Mouse (Mus musculus): Measurements from ENCODE around the gene Otop3.
"Not testable (repeated sequence)": the region's sequence is repeated elsewhere in the genome, so short reads cannot be mapped to it uniquely, and the experiment has no call there.

The Otop3 gene

DNA sequence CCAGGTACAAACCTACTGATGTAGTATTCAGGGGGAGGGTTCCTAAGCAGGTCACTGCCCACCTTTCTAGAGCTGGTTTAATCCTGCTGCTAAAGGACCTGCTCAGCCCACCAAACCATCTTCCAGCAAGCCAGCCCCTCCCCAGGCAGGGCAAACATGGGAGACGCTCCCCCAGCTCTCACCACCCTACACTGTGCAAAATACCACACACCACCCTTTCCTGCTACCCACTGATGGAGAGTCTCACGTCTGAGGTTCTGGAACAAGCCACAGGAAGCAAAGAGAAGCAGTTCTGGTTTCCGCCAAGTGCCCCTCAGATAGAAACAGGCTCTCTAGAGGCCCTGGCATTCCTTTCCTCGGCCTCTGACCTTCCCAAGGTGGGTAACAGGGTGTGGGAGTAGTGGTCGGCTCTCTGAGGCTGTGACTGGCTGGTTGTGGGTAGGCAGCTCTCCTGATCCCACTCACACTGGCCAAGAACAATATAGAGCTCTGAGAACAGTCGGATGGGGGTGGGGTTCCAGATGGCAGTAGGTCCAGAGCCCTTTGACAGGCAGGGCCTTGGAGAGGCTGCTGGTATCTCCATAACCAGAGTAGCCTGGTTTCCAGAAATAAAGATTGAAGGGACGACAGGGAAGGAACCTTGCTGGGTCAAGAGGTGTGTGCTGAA lies 31.6 kb downstream of the Otop3 start:
- DNase-seq (ENCODE audit: low spot score): no peak

DNA sequence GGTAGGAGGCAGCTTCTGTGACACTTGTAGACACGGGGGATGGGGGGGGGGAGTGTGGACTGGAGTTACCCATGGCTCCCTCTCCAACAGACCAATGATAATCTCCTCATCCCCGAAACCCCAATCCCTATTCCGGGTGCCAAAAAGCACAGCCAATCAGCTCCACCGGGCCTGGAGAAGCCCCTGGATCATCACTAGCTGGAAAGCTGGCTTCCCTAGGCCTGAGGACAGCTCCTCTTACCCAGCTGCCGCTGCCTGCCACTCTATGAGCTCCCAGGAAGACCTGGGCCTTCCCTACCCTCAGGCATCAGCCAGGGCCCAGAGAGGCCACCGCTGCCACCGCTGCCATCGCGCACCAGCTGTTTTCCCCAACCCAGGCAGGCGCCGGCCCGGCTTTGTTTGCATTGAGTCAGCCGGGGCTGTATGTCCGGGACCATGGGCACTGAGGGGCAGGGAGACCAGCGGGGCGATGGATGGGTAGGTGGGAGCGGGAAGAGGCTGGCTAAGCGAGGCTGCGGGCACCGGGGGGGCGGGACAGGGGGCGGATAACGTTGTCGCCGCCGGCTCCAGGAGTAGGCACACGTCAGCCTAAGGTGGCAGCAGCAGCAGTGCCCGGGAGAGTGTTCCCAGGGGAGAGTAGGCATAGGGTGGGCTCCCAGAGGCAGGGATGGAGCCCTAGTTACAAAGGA lies 32.3 kb downstream of the Otop3 start:
- DNase-seq (ENCODE audit: low spot score): no peak

DNA sequence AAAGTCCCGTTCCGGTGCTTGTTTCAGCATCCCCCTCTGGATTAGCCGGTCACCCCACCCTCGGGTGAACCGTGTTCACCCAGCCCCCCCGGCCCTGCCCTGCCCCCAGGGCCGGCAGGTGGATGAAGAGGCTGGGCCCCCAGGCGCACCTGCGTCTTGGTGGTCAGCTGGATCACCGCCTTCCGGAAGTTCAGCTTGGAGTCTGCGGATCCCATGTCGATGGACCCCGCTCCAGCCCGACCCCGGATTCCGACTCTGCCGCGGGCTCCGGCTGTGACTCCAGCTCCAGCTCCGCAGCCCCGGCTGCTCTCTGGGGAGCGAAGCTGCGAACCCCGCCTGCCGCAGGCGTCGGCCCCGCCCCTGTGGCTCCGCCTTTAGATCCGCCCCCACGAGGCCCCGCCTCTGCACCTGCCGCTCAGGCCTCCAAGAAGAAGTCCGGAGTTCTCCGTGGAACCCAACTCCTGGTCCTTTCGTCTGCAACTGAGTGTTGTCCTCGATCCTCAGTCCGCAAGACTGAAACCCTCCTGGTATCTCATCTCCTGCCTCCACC lies 32.9 kb downstream of the Otop3 start, which contains the start of gene Hid1:
TSS of gene Hid1 (minus strand) at position 362 of the 550 bp plus-strand sequence.
- peak; percentile 79 for DNase-seq (ENCODE audit: low spot score)

GRCm38 (mm10) chr11:115370368-115370767 lies 35.8 kb downstream of the Otop3 start:
- DNase-seq (ENCODE audit: low spot score): no peak

- DNase-seq (ENCODE audit: low spot score): no peak
Observed at GRCm38 (mm10) chr11:115371354-115371753, 36.8 kb downstream of the Otop3 start.

- DNase-seq (ENCODE audit: low spot score): no peak
Observed at GRCm38 (mm10) chr11:115372015-115372414, 37.5 kb downstream of the Otop3 start.

- no peak for DNase-seq (ENCODE audit: low spot score)
Observed at GRCm38 (mm10) chr11:115372737-115373136, 38.2 kb downstream of the Otop3 start.

GRCm38 (mm10) chr11:115373805-115374694 lies 39.5 kb downstream of the Otop3 start:
- peak; percentile 57 for DNase-seq (ENCODE audit: low spot score)

GRCm38 (mm10) chr11:115374695-115375425 lies 40.3 kb downstream of the Otop3 start:
- no peak for DNase-seq (ENCODE audit: low spot score)

GRCm38 (mm10) chr11:115376722-115377121 lies 42.2 kb downstream of the Otop3 start:
- DNase-seq (ENCODE audit: low spot score): no peak

- no peak for DNase-seq (ENCODE audit: low spot score)
Observed at GRCm38 (mm10) chr11:115377254-115377653, 42.7 kb downstream of the Otop3 start.

DNA sequence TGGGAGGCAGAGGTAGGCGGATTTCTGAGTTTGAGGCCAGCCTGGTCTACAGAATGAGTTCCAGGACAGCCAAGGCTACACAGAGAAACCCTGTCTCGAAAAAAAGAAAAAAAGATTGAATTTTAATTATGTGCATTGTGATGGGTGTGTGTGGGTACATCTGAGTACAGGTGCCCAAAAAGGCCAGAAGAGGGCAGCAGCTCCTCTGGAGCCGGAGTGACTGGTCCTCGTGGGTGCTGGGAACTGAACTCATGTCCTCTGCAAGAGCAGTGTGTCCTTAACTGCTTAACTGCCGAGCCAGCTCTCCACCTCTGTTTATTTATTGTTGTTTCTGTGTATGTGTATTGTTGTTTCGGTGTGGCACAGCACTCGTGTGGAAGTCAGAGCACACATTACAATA lies 43.3 kb downstream of the Otop3 start:
- DNase-seq (ENCODE audit: low spot score): no peak

- no peak for DNase-seq (ENCODE audit: low spot score)
Observed at GRCm38 (mm10) chr11:115381276-115381675, 46.7 kb downstream of the Otop3 start.

DNA sequence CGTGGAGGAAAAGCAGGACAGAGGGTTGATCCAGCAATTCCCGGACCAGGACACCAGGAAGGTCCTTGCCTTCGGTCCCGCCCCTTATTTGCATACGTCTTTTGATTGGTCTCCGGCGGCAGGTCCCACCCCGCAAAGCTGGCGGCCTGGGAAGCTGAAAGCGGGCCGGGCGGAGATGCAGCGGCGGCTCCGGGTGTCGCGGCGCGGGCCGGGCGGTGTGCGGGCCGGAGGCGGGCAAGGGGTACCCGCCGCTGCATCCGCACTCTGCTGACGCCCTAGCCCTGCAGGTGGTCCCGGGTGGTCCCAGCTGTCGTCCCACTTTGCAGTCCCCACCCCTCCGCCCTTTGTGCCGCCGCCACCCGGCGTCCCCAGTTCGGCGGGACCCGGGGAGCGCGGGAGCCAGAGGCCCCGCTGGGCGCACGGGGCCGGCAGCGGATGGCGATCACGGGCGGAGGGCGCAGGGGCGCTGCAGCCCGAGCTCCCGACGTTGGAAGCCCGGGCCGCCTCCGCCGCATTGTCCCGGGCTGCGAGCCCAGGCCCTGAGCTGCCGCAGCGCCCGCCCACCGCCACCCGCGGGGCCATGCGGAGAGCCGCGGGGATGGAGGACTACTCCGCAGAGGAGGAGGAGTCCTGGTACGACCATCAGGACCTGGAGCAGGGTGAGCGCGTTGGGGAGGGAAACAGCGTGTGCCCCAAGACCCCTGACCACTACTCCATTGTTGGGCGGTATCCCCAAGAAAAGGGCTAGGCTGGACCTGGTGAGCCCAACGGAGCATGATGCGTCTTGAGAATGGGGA lies 47.4 kb downstream of the Otop3 start, which contains the start of gene Cdr2l:
TSS of gene Cdr2l (plus strand) at position 174 of the 797 bp plus-strand sequence.
- peak; percentile 85 for DNase-seq (ENCODE audit: low spot score)

DNA sequence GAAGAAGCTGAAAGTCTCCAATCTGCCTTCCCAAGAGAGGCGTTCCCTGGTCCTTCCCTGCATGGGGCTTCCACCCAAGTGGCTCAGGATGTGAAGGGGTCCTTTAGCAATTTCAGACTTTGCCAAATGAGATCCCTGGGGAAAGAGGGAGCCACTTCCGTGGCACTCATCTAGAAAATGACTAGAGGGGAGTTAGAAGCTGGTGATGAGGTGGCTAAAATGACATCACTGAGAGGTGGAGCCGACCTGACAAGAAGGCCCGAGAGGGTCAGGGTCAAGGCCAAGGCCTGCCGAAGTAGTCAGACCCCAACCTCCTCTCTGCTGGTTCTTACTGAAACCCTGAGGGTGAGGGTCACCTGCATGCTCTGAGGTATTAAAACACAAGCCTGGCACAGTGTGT lies 48.4 kb downstream of the Otop3 start:
- DNase-seq (ENCODE audit: low spot score): no peak

DNA sequence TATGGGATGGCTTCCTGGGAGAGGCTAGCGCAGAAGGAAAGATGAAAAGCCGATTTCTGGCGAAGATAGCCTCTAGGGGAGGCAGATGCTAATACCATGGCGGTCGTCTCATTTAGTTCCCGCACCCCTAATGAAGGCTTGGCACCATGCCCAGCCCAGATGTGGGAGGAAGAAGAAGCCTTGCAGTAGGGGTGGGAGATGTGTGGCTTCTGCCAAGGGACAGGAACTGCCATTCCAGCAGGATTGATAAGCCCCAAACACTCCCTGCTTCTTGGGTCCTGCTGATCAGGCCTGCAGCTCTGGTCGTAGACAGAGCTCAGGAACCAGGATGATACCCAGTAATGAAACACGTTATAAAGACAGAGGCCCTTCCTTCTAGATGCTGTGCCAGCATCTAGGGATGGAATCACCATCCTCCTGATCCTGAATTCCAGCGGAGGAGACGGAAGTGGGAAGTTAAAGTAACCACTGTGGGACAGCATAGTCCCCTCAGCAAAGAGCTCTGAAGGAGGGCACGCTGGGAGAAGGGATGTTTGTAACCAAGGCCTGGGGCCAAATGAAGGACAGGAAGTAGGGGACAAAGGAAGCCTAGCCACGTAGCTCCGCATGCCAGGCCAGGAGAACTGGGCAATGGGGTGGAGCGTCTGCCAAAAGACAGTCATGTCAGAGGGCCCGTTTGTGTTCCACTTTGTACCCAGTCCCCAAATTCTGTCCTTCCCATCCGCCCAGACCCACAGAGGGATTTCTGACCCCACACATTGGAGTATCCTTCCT lies 49.4 kb downstream of the Otop3 start:
- DNase-seq (ENCODE audit: low spot score): no peak

DNA sequence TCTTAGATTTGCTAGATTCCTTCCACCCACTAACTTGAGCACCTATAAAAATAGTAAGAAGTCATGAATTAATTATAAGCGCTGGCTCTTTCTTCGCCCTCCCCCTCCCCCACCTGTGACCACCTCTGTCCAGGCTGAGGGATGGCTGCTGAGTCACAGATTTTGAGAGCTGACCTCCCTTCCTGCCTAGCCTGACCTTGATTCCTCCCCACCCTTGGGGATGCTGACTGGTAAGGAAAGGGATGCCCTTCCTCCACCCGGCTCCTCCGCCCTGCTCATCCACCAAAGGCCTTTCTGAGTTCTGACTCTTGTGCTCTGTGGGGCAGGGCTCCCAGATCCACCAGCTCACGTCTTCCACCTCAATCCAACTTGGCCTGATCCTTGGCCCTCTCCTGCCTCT lies 50.1 kb downstream of the Otop3 start:
- DNase-seq (ENCODE audit: low spot score): no peak

- DNase-seq (ENCODE audit: low spot score): not testable (repeated sequence)
Observed at GRCm38 (mm10) chr11:115386859-115387258, 52.3 kb downstream of the Otop3 start.

DNA sequence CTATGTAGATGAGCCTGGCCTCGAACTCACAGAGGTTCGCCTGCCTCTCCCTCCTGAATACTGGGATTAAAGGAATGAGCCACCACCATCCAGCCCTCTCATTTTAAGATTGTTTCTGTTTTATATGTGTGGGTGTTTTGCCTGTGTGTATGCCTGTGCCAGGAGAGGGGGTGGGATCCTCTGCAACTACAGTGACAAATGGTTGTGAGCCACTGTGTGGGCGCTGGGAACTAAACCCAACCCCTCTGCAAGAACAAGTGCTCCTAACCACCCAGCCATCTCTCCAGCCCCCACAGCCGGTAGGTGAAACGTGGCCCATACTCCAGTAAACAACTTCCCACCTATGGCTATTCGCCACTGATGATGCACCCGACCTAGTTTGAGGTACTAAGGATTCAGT lies 56.8 kb downstream of the Otop3 start:
- DNase-seq (ENCODE audit: low spot score): no peak
